Mouse (Mus musculus) cortical plate, adult 2 months (tissue): Measurements from ENCODE around the gene Vrk1.

ENCODE experiments used
- CTCF ChIP-seq: fragments of 200-500 bp; IDR thresholded peaks from 2 replicates; pipeline ENCODE4 v1.5.1; 2011; ENCODE audit warnings: mild to moderate bottlenecking, control low read depth, low read length; ENCODE audit not compliant: insufficient read depth; ENCODE audit errors: extremely low read depth
- POLR2A ChIP-seq: fragments of 200-500 bp; IDR thresholded peaks from 2 replicates; pipeline ENCODE4 v1.6.1; 2011; ENCODE audit warnings: mild to moderate bottlenecking, low read length, control low read depth; ENCODE audit not compliant: insufficient read depth; ENCODE audit errors: extremely low read depth

- no peak for TF ChIP-seq CTCF
- no peak for TF ChIP-seq POLR2A
Measured at GRCm38 (mm10) chr12:106032361-106032760, 22.3 kb downstream of the Vrk1 start.
